Mouse (Mus musculus) lung, postnatal 0 days (tissue): ENCODE data around the gene Dync1i1. TPM values are rescaled to one million over a fixed set of nuclear protein-coding genes. Genes with fewer than 3 reads are reported as not detected.

ENCODE experiments used
- ATAC-seq: fragments of 200-750 bp; cut with Nextera tagmentation; 2 replicates; pipeline ENCODE4 v1.8.0; 2017; ENCODE audit warnings: moderate library complexity
- DNase-seq: peaks from one replicate; pipeline ENCODE4 v3.0.0-alpha.2; 2016; ENCODE audit warnings: low spot score
- H3K27ac ChIP-seq: fragments of 300-500 bp; sonication (generic); 2 replicates; pipeline ENCODE4 v1.5.1; 2014; ENCODE audit warnings: antibody characterized with exemption, mild to moderate bottlenecking, low read length, mixed read lengths
- H3K27me3 ChIP-seq: fragments of 300-500 bp; sonication (generic); replicated peaks from 2 replicates; pipeline ENCODE4 v1.6.1; 2014; ENCODE audit warnings: low read length, mixed read lengths; ENCODE audit not compliant: insufficient read depth
- H3K36me3 ChIP-seq: fragments of 300-500 bp; sonication (generic); 2 replicates; pipeline ENCODE4 v1.6.1; 2014; ENCODE audit warnings: low read length, mixed read lengths; ENCODE audit not compliant: insufficient read depth
- H3K4me1 ChIP-seq: fragments of 300-500 bp; sonication (generic); 2 replicates; pipeline ENCODE4 v1.6.1; 2014; ENCODE audit warnings: antibody characterized with exemption, low read depth, low read length, mixed read lengths; ENCODE audit not compliant: insufficient read depth
- H3K4me2 ChIP-seq: fragments of 300-500 bp; sonication (generic); replicated peaks from 2 replicates; pipeline ENCODE4 v1.6.1; 2014; ENCODE audit warnings: low read depth, mild to moderate bottlenecking, low read length, moderate library complexity, mixed read lengths
- H3K4me3 ChIP-seq: fragments of 300-500 bp; sonication (generic); 2 replicates; pipeline ENCODE4 v1.5.1; 2014; ENCODE audit warnings: low read depth, low read length
- H3K9ac ChIP-seq: fragments of 300-500 bp; sonication (generic); replicated peaks from 2 replicates; pipeline ENCODE4 v1.6.1; 2014; ENCODE audit warnings: low read depth, mild to moderate bottlenecking
- H3K9me3 ChIP-seq: fragments of 300-500 bp; sonication (generic); 2 replicates; pipeline ENCODE4 v1.6.1; 2016; ENCODE audit warnings: low read length, mixed read lengths
- CTCF ChIP-seq: IDR thresholded peaks from 2 replicates; pipeline ENCODE4 v1.5.1; 2016; ENCODE audit warnings: antibody characterized with exemption, mild to moderate bottlenecking
- EP300 ChIP-seq: IDR thresholded peaks from 2 replicates; pipeline ENCODE4 v1.6.1; 2016; ENCODE audit warnings: antibody characterized with exemption, mild to moderate bottlenecking, control low read depth
- WGBS: fragments of 180-500 bp; shearing (Covaris S2); extraction: QIAGEN DNeasy Blood & Tissue Kit; methylation state at CpG from one replicate; pipeline ENCODE4 v1.1.7; 2014; 5-methylcytosine and 5-hydroxymethylcytosine counted together
- polyA plus RNA-seq: library from polyadenylated mRNA; unstranded; fragments of >200 nt; fragmentation: Nextera tagmentation; extraction: Ambion mirVana; gene quantifications from 2 replicates; pipeline ENCODE4 v1.2.1, GENCODE M21; 2015

Gene Dync1i1
- polyA plus RNA-seq, 1 experiment from 2014 or later = 0.82 TPM

DNA sequence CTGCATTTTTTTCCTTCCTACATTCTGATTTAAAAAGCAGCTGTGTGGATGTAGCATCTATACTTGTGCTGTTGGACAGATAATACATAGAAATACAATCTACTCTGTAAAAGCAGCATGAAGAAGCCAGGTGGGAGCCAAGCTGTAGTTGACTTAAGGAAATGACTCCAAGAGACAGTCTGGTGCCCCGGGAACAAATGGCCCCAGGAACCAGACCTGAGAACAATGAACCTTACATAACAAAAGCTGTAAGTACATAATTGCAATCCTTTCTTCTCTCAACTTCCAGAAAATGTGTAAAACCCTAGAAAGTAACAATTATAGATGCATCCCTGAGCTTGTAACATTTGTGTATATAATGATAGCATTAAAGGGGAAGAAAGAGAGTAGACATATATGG is 86.6 kb downstream of the Dync1i1 start:
- 61% methylated on average over 1 of the region's 1 CpGs for WGBS
- no peaks in the 10 kb centered on the region for H3K27me3 ChIP-seq
- H3K27ac ChIP-seq = no peak overlapping the region
- TF ChIP-seq CTCF (no peak), EP300 (no peak)
- H3K4me2 ChIP-seq = no peak overlapping the region
- no peak overlapping the region for H3K9ac ChIP-seq
- no peak overlapping the region for H3K4me3 ChIP-seq
- DNase-seq = no peak
- no peaks in the 10 kb centered on the region for H3K4me1 ChIP-seq
- no peaks in the 10 kb centered on the region for H3K36me3 ChIP-seq
- ATAC-seq = no peak
- H3K9me3 ChIP-seq = no peaks in the 10 kb centered on the region

DNA sequence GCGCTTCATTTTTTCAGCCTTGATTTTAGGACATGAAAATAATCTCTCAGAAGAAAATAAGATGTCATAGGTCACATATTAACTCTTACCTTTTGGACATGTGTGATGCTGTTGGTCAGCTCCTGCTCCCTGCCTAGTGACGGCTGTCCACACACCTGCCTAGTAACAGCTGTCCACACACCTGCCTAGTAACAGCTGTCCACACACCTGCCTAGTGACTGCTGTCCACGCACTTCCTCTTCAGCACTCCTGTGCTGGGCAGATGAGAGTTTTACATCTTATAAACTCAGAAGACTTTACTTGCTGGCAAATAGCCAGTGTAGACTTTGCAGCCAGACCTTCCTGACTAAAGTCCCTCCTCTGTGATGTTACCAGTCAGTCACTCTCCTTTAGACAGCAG is 94.2 kb downstream of the Dync1i1 start:
- WGBS = 64% methylated on average over 3 of the region's 3 CpGs
- Histone ChIP-seq H3K27ac (no peak overlapping the region), H3K4me2 (no peak overlapping the region), H3K27me3 (no peaks in the 10 kb centered on the region), H3K36me3 (no peaks in the 10 kb centered on the region), H3K4me3 (no peak overlapping the region), H3K9me3 (no peaks in the 10 kb centered on the region), H3K9ac (no peak overlapping the region), H3K4me1 (no peaks in the 10 kb centered on the region)
- DNase-seq = no peak
- TF ChIP-seq CTCF (no peak), EP300 (no peak)
- ATAC-seq = no peak

GRCm38 (mm10) chr6:5825461-5825860 is 100.0 kb downstream of the Dync1i1 start:
- no peaks in the 10 kb centered on the region for H3K4me1 ChIP-seq
- no peak for DNase-seq
- TF ChIP-seq CTCF (no peak), EP300 (no peak)
- ATAC-seq = no peak
- WGBS = 85% methylated on average over 3 of the region's 3 CpGs
- no peak overlapping the region for H3K9ac ChIP-seq
- H3K36me3 ChIP-seq = no peaks in the 10 kb centered on the region
- no peak overlapping the region for H3K4me2 ChIP-seq
- no peak overlapping the region for H3K4me3 ChIP-seq
- no peaks in the 10 kb centered on the region for H3K27me3 ChIP-seq
- H3K27ac ChIP-seq = no peak overlapping the region
- no peaks in the 10 kb centered on the region for H3K9me3 ChIP-seq

DNA sequence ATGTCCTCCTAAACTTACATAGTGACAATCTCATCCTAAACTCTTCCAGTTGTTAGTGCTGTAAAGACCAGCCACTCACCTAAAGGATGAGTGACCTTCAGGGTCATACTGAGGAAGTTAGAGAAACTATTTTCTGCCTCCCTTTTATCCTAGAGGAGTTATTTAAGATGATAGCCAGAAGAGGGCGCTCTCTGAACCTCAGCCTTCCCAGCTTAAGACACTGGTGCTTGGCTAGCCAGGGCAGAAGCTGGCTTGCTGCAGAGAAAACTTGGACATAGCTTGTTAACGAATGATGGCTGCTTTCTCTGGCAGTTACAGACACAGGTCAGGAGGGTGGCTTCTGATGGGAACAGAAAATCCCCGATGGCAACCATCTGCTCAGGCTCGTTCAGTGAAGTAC is 101.6 kb downstream of the Dync1i1 start:
- Histone ChIP-seq H3K4me2 (no peak overlapping the region), H3K9me3 (no peaks in the 10 kb centered on the region), H3K4me1 (no peaks in the 10 kb centered on the region), H3K9ac (no peak overlapping the region), H3K36me3 (no peaks in the 10 kb centered on the region), H3K27me3 (no peaks in the 10 kb centered on the region), H3K4me3 (no peak overlapping the region), H3K27ac (no peak overlapping the region)
- no peak for DNase-seq
- ATAC-seq = no peak
- 49% methylated on average over 4 of the region's 4 CpGs for WGBS
- TF ChIP-seq EP300 = no peak
- peak; percentile 18 for TF ChIP-seq CTCF

- no peak for TF ChIP-seq EP300
- no peak for TF ChIP-seq CTCF
- H3K4me2 ChIP-seq = no peak overlapping the region
- WGBS = 60% methylated on average over 14 of the region's 14 CpGs
- no peak for ATAC-seq
- no peak overlapping the region for H3K4me3 ChIP-seq
- no peaks in the 10 kb centered on the region for H3K9me3 ChIP-seq
- DNase-seq = no peak
- H3K27me3 ChIP-seq = no peaks in the 10 kb centered on the region
- no peak overlapping the region for H3K27ac ChIP-seq
- H3K36me3 ChIP-seq = no peaks in the 10 kb centered on the region
- no peak overlapping the region for H3K9ac ChIP-seq
- H3K4me1 ChIP-seq = no peaks in the 10 kb centered on the region
These were observed 103.1 kb downstream of the Dync1i1 start for GRCm38 (mm10) chr6:5828409-5828974.

DNA sequence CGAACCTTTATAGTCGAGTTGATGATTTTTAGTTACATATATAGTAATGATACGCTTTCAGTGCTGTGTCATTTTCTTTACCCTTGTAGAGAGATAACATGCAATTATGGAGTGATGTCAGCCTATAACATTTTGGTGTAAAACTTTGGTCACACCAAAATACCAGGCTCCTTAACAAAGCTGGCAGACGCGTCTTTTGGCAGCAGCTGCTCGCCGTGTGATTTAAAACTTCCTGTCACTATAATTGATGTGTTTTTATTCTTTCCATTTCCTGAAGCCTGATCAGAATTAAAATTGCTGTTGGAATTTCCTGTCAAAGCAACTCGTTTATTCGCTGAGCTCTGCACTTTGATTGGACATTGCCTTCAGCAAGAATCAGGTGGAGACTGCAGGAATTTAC is 103.7 kb downstream of the Dync1i1 start:
- Histone ChIP-seq H3K4me1 (no peaks in the 10 kb centered on the region), H3K27ac (no peak overlapping the region), H3K9me3 (no peaks in the 10 kb centered on the region), H3K27me3 (no peaks in the 10 kb centered on the region), H3K4me3 (no peak overlapping the region), H3K36me3 (no peaks in the 10 kb centered on the region), H3K9ac (no peak overlapping the region), H3K4me2 (no peak overlapping the region)
- ATAC-seq (no peak), DNase-seq (peak; percentile 12)
- TF ChIP-seq EP300 (no peak), CTCF (no peak)
- WGBS = 49% methylated on average over 9 of the region's 9 CpGs

DNA sequence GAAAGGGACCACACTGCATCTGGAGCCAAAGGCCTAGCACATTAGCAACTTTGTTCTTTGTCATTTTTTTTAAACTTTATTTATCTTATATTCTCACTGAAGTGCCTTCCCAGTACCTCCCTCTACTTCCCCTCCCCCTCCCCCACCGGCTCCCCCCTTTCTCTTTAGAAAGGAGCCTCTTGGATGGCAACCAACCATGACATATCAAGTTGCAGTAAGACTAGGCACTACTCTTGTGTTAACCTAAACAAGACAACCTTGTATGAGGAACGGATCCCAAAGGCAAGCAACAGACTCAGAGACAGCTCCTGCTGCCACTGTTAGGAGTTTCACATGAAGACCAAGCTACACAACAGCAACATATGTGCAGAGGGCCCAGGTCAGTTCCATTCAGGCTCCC is 105.3 kb downstream of the Dync1i1 start:
- H3K9me3 ChIP-seq = no peaks in the 10 kb centered on the region
- no peaks in the 10 kb centered on the region for H3K27me3 ChIP-seq
- no peak for DNase-seq
- TF ChIP-seq EP300 = no peak
- no peak for TF ChIP-seq CTCF
- no peak for ATAC-seq
- WGBS = 60% methylated on average over 2 of the region's 2 CpGs
- no peak overlapping the region for H3K27ac ChIP-seq
- no peak overlapping the region for H3K4me3 ChIP-seq
- no peaks in the 10 kb centered on the region for H3K36me3 ChIP-seq
- no peak overlapping the region for H3K4me2 ChIP-seq
- no peaks in the 10 kb centered on the region for H3K4me1 ChIP-seq
- no peak overlapping the region for H3K9ac ChIP-seq
